Mouse (Mus musculus): ENCODE results near the gene Cadm3. TPM values are rescaled to one million over a fixed set of nuclear protein-coding genes. Genes with fewer than 3 reads are reported as not detected.

Gene Cadm3
- polyA plus RNA-seq, 1 experiment, result not detected

DNA sequence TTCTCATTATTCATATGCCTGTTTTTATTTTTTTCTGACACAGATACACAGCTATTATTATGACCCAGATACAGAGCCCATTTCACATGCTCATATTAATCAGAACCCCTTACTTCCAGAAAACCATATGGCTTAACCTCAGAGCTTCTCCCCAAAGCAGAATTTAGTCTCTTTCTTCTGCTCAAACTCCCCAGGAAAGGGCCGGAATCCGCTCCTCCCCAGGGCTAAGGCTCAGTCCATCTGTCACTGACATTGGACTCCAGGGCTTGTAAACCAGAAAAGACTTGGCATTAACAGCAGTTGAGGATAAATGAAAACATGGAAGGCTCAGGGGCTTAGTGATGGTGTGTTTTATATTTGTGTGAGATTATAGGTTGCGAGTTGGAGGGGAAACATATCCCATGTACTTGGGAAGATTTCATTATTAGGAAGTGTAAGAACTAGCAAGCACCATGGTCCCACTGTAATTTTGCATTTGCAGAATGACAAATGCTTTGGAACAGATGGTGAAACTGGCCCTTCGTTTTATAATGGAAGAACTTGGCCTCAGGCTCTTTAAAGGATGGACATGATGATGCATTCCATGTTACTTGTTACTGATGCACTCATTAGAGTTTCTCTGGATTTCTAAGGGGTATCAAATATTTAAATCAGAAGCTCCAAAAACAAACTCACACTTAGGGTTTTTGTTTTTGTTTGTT, 7.8 kb downstream of the Cadm3 start:
- Histone ChIP-seq H3K4me1 (ENCODE audit: control insufficient read depth, insufficient read depth, low read length) (no peaks in the 10 kb centered on the region), H3K4me3 (ENCODE audit: insufficient read depth, low read length) (no peak overlapping the region), H3K27ac (ENCODE audit: insufficient read depth, low read depth, low read length) (no peak overlapping the region)
- no peak for TF ChIP-seq CTCF (IDR thresholded peaks at IDR 0.05; ENCODE audit: low read depth, low read length)
- TF ChIP-seq POLR2A (IDR thresholded peaks at IDR 0.05; ENCODE audit: borderline replicate concordance, low read depth, low read length), result no peak

DNA sequence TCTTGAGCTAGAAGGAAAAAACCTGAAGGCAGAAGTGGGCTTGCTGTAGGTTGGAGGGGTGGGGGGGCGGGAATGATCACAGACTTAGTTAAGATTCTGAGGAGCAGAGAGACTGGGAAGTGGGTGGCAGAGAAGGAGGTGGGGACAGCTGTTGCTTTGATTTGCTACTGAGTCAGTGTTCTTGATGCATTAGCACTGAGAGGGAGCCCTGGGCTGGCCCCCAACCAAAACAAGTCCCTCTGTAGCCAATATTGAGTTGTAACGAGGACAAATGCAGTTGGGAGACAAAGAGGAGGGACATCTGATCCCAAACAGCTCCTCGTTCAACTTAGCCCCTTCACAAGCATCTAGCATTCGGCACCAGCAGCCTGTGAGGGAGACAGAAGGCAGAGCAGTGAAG, 9.7 kb downstream of the Cadm3 start:
- H3K4me3 ChIP-seq (ENCODE audit: insufficient read depth, low read length), result no peak overlapping the region
- no peaks in the 10 kb centered on the region for H3K4me1 ChIP-seq (ENCODE audit: control insufficient read depth, insufficient read depth, low read length)
- TF ChIP-seq CTCF (IDR thresholded peaks at IDR 0.05; ENCODE audit: low read depth, low read length), result no peak
- no peak for TF ChIP-seq POLR2A (IDR thresholded peaks at IDR 0.05; ENCODE audit: borderline replicate concordance, low read depth, low read length)
- no peak overlapping the region for H3K27ac ChIP-seq (ENCODE audit: insufficient read depth, low read depth, low read length)

DNA sequence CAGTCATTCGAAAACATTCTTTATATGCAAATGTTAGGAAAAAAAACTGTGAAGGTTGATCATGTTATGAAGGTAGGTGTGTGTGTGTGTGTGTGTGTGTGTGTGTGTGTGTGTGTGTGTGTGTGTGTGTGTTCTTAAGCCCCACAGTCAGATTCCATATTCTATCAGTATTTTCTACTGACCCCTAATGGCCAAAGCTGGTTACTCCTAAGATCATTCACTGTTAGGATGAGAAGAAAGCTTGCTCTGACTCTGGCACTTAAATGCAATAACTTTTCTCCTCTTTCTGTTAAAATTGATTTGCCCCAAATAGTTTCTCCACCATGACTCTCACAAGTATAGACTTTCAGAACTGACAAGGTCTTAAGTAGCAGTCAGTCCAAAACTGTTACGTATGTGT, 10.8 kb downstream of the Cadm3 start:
- TF ChIP-seq CTCF (IDR thresholded peaks at IDR 0.05; ENCODE audit: low read depth, low read length) (no peak), POLR2A (IDR thresholded peaks at IDR 0.05; ENCODE audit: borderline replicate concordance, low read depth, low read length) (no peak)
- no peak overlapping the region for H3K4me3 ChIP-seq (ENCODE audit: insufficient read depth, low read length)
- no peaks in the 10 kb centered on the region for H3K4me1 ChIP-seq (ENCODE audit: control insufficient read depth, insufficient read depth, low read length)

DNA sequence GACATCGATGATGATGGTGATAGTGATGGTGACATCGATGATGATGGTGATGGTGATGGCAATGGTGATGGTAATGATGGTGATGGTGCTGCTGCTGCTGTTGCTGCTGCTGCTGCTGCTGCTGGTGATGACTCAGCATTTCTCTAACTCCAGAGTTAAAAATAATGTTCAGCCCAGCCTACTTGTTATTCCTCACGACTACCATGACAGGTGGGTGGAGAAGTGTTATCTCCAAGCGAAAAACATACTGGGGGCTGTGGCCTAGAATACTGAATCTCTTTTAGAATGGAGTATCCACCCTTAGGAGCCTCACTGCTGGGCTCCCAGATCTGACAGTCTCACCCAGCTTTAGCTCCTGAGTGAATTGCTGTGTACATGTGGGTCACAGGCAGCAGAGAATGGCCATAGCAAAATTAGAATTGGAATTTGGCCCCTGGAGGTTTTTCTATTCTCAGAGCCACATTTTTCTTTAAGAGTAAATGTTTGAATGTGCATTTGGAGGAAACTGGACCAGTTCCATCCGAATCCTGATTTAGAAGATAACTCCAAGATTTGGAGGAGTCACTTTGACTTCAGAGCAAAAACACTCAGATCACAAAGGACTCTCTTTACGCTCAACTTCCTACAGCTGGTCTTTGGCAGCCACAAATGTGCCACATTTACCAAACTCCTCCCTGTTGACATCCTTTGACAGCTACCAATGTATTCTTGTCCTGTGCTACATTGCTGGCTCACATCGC, 12.2 kb downstream of the Cadm3 start:
- no peak overlapping the region for H3K4me3 ChIP-seq (ENCODE audit: insufficient read depth, low read length)
- no peak overlapping the region for H3K27ac ChIP-seq (ENCODE audit: insufficient read depth, low read depth, low read length)
- no peak for TF ChIP-seq POLR2A (IDR thresholded peaks at IDR 0.05; ENCODE audit: borderline replicate concordance, low read depth, low read length)
- no peak for TF ChIP-seq CTCF (IDR thresholded peaks at IDR 0.05; ENCODE audit: low read depth, low read length)
- no peaks in the 10 kb centered on the region for H3K4me1 ChIP-seq (ENCODE audit: control insufficient read depth, insufficient read depth, low read length)

More for the DNA sequence above, 10.8 kb downstream of the Cadm3 start:
- H3K27ac ChIP-seq (ENCODE audit: insufficient read depth, low read depth, low read length), result no peak overlapping the region

DNA sequence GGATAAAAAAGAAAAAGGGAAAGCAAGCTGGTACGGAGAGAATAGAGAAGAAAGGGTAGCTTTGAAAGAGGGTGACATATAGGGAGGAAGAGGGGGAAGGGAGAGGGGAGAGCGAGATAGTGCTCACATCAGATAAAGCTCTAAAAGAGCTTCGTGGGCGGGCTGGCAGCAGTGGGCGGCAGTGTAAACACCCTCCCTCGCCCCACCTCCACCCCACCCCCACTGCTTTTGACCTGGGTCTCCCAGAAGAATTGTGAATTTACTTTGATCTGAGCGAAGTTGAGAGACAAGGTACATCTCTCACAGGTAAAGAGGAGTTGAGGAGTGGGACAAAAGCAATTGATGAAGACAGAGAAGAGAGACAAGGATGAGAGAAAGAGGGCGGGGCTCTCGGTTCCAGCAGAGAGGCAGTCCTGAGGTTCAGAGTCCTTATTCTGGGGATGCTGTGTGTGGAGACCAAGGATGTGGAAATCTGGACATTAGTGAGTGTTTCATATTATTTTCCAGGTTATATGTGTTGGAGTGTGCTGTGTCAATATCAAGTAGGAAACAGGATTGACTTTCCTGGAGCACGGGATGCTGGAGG, 17.0 kb downstream of the Cadm3 start, which contains the start of gene Aim2:
Aim2 (plus strand) TSS at position 508 of the 586 bp plus-strand sequence.
- Histone ChIP-seq H3K4me3 (ENCODE audit: insufficient read depth, low read length) (no peak within 1 kb of the TSS), H3K4me1 (ENCODE audit: control insufficient read depth, insufficient read depth, low read length) (no peaks in the 10 kb centered on the region)

DNA sequence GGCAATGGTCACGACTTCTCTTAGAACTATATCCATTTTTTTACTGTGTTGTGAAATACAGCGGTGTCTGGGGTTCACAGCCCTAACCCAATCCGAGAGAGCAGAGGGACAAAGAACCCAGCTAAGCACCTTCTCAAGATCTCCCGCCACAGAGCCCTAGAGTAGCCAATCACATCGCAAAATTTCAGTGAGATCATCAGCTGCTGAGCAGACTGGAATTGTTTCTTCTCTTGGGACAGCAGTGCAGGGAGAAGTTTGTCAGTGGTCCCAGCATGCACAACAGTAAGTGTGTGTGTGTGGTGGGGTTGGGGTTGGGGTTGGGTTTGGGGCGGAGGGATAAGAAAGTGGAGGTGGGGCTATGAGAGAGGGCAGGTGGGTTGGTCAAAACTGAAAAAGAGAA, 17.5 kb downstream of the Cadm3 start:
- TF ChIP-seq CTCF (IDR thresholded peaks at IDR 0.05; ENCODE audit: low read depth, low read length) (no peak), POLR2A (IDR thresholded peaks at IDR 0.05; ENCODE audit: borderline replicate concordance, low read depth, low read length) (no peak)
- Histone ChIP-seq H3K4me1 (ENCODE audit: control insufficient read depth, insufficient read depth, low read length) (no peaks in the 10 kb centered on the region), H3K27ac (ENCODE audit: insufficient read depth, low read depth, low read length) (no peak overlapping the region), H3K4me3 (ENCODE audit: insufficient read depth, low read length) (no peak overlapping the region)

More for the DNA sequence above, 17.0 kb downstream of the Cadm3 start, which contains the start of gene Aim2:
- H3K27ac ChIP-seq (ENCODE audit: insufficient read depth, low read depth, low read length), result no peak within 1 kb of the TSS
- no peak for TF ChIP-seq POLR2A (IDR thresholded peaks at IDR 0.05; ENCODE audit: borderline replicate concordance, low read depth, low read length)
- TF ChIP-seq CTCF (IDR thresholded peaks at IDR 0.05; ENCODE audit: low read depth, low read length), result no peak

DNA sequence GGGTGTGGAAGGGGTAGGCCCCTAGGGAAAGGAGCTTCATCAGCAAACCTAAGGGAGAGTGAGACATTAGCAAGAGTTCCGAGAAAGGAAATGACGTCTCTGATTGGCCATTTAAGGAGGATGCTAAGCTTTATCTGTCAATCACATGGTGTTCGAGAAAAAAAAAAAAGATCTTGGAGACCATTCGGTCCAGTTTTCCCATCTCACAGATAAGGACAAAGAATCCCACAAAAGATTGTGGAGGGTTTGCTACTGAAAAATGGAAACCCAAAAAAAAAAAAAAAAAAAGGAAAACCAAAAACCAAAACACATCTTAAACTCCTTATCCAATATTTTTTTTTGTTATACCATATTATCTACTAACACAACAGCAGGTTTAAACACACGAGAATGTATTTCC, 18.3 kb downstream of the Cadm3 start:
- Histone ChIP-seq H3K4me3 (ENCODE audit: insufficient read depth, low read length) (no peak overlapping the region), H3K4me1 (ENCODE audit: control insufficient read depth, insufficient read depth, low read length) (no peaks in the 10 kb centered on the region), H3K27ac (ENCODE audit: insufficient read depth, low read depth, low read length) (no peak overlapping the region)
- TF ChIP-seq POLR2A (IDR thresholded peaks at IDR 0.05; ENCODE audit: borderline replicate concordance, low read depth, low read length) (no peak), CTCF (IDR thresholded peaks at IDR 0.05; ENCODE audit: low read depth, low read length) (no peak)

DNA sequence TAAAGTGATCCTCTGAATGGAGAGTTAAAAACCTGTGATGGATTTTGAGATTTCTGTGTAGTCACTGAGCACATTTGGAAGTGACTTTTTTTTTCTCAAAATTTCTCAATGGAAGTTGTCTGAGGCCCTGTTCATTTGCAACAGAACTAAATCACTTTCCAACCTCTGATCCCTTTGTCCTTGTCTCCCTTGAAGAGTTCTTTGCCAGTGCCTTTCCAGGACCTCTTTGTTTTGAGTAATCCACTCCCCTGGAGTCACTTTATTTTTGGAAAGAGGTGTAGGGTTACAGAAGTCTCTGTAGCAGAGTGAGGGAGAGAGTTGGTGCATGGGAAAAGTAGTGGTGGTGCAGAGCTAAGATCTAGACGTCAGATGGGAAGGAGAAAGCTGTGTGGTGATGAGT, 19.0 kb downstream of the Cadm3 start:
- Histone ChIP-seq H3K4me3 (ENCODE audit: insufficient read depth, low read length) (no peak overlapping the region), H3K27ac (ENCODE audit: insufficient read depth, low read depth, low read length) (no peak overlapping the region), H3K4me1 (ENCODE audit: control insufficient read depth, insufficient read depth, low read length) (no peaks in the 10 kb centered on the region)
- TF ChIP-seq CTCF (IDR thresholded peaks at IDR 0.05; ENCODE audit: low read depth, low read length), result no peak
- no peak for TF ChIP-seq POLR2A (IDR thresholded peaks at IDR 0.05; ENCODE audit: borderline replicate concordance, low read depth, low read length)

DNA sequence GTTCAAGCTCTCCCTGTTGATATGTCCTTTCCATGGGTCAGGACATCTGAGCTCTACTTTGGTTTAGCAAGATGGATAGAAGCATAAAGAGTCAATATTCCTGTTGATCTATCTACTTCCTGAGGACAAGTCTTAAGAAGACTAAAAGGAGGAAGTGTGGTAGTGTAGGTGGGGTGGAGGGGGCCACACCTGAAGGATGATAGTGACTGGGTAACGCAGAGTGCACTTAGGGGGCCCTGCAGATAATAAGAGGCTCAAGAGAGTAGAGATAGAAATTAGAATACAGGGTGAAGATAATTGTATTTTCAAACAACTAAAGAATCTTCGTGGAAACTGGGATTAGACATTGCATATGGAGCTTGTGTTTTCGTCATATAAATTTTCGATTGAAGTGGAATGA, 22.4 kb downstream of the Cadm3 start:
- Histone ChIP-seq H3K4me1 (ENCODE audit: control insufficient read depth, insufficient read depth, low read length) (no peaks in the 10 kb centered on the region), H3K27ac (ENCODE audit: insufficient read depth, low read depth, low read length) (no peak overlapping the region), H3K4me3 (ENCODE audit: insufficient read depth, low read length) (no peak overlapping the region)
- TF ChIP-seq CTCF (IDR thresholded peaks at IDR 0.05; ENCODE audit: low read depth, low read length) (no peak), POLR2A (IDR thresholded peaks at IDR 0.05; ENCODE audit: borderline replicate concordance, low read depth, low read length) (no peak)

DNA sequence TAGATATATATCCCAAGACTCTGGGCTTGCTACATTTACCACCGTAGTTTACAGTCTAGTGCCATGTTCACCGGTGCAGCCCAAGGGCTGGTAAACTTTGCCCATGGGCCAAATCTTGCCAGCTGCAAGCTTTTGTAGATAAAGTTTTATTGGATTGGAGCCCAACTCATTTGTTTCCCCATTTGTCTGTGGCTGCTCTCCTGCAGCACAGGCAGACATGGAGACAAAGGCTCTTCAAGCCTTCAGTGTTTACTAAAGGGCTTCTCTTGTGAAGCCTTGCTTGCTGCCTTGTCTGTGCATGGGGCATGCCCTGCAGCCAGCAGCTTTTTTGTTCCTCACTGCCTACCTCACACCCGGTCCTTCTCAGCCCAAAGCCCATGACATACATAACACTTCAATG, 23.6 kb downstream of the Cadm3 start:
- Histone ChIP-seq H3K4me3 (ENCODE audit: insufficient read depth, low read length) (no peak overlapping the region), H3K27ac (ENCODE audit: insufficient read depth, low read depth, low read length) (no peak overlapping the region), H3K4me1 (ENCODE audit: control insufficient read depth, insufficient read depth, low read length) (no peaks in the 10 kb centered on the region)
- TF ChIP-seq POLR2A (IDR thresholded peaks at IDR 0.05; ENCODE audit: borderline replicate concordance, low read depth, low read length) (no peak), CTCF (IDR thresholded peaks at IDR 0.05; ENCODE audit: low read depth, low read length) (no peak)
